Mouse (Mus musculus): ENCODE results near the gene Inpp4b. TPM values are rescaled to one million over a fixed set of nuclear protein-coding genes. Genes with fewer than 3 reads are reported as not detected.

Inpp4b gene
- polyA plus RNA-seq, 1 experiment from 2014 or later, result 10.2 TPM

- Histone ChIP-seq H3K36me3 (no peaks in the 10 kb centered on the region), H3K4me1 (replicated peaks) (peaks cover 18% of the 10 kb centered on the region), H3K27me3 (replicated peaks) (no peaks in the 10 kb centered on the region), H3K4me3 (no peak overlapping the region), H3K9ac (no peak overlapping the region), H3K27ac (ENCODE audit: poor library complexity, severe bottlenecking) (no peak overlapping the region), H3K4me2 (no peak overlapping the region), H3K9me3 (replicated peaks) (no peaks in the 10 kb centered on the region)
- WGBS, result 71% methylated on average over 2 of the region's 2 CpGs
- no peak for ATAC-seq (ENCODE audit: insufficient number of reproducible peaks, low FRiP score)
Measured at GRCm38 (mm10) chr8:81864318-81864717, 522.0 kb downstream of the Inpp4b start.

GRCm38 (mm10) chr8:81865664-81866063, 523.3 kb downstream of the Inpp4b start:
- Histone ChIP-seq H3K4me2 (no peak overlapping the region), H3K9me3 (replicated peaks) (no peaks in the 10 kb centered on the region), H3K4me1 (replicated peaks) (peaks cover 16% of the 10 kb centered on the region), H3K27ac (ENCODE audit: poor library complexity, severe bottlenecking) (peak overlapping the region; percentile 57), H3K36me3 (no peaks in the 10 kb centered on the region), H3K9ac (no peak overlapping the region), H3K27me3 (replicated peaks) (no peaks in the 10 kb centered on the region), H3K4me3 (no peak overlapping the region)
- ATAC-seq (ENCODE audit: insufficient number of reproducible peaks, low FRiP score), result 0 out of 2 replicates have a peak, but pooled peaks have one; percentile 25
- 46% methylated on average over 3 of the region's 3 CpGs for WGBS

GRCm38 (mm10) chr8:81867020-81867419, 524.7 kb downstream of the Inpp4b start:
- H3K4me2 ChIP-seq, result no peak overlapping the region
- H3K36me3 ChIP-seq, result no peaks in the 10 kb centered on the region
- no peak overlapping the region for H3K4me3 ChIP-seq
- WGBS, result 51% methylated on average over 3 of the region's 3 CpGs
- no peaks in the 10 kb centered on the region for H3K9me3 ChIP-seq (replicated peaks)
- H3K27ac ChIP-seq (ENCODE audit: poor library complexity, severe bottlenecking), result no peak overlapping the region
- no peak for ATAC-seq (ENCODE audit: insufficient number of reproducible peaks, low FRiP score)
- peaks cover 14% of the 10 kb centered on the region; the same call in 1 of the 2 replicates for H3K4me1 ChIP-seq (replicated peaks)
- no peaks in the 10 kb centered on the region for H3K27me3 ChIP-seq (replicated peaks)
- no peak overlapping the region for H3K9ac ChIP-seq

GRCm38 (mm10) chr8:81870466-81870865, 528.1 kb downstream of the Inpp4b start:
- no peaks in the 10 kb centered on the region for H3K9me3 ChIP-seq (replicated peaks)
- ATAC-seq (ENCODE audit: insufficient number of reproducible peaks, low FRiP score), result no peak
- H3K4me1 ChIP-seq (replicated peaks), result peaks cover 9% of the 10 kb centered on the region; the same call in 1 of the 2 replicates
- 86% methylated on average over 2 of the region's 2 CpGs for WGBS
- H3K4me2 ChIP-seq, result no peak overlapping the region
- no peaks in the 10 kb centered on the region for H3K36me3 ChIP-seq
- no peak overlapping the region for H3K4me3 ChIP-seq
- H3K27ac ChIP-seq (ENCODE audit: poor library complexity, severe bottlenecking), result no peak overlapping the region
- H3K9ac ChIP-seq, result no peak overlapping the region
- H3K27me3 ChIP-seq (replicated peaks), result no peaks in the 10 kb centered on the region

GRCm38 (mm10) chr8:81880071-81880470, 537.7 kb downstream of the Inpp4b start:
- H3K4me2 ChIP-seq, result no peak overlapping the region
- ATAC-seq (ENCODE audit: insufficient number of reproducible peaks, low FRiP score), result no peak
- no peak overlapping the region for H3K4me3 ChIP-seq
- 75% methylated on average over 3 of the region's 3 CpGs for WGBS
- no peaks in the 10 kb centered on the region for H3K4me1 ChIP-seq (replicated peaks)
- H3K9ac ChIP-seq, result no peak overlapping the region
- H3K27me3 ChIP-seq (replicated peaks), result no peaks in the 10 kb centered on the region
- no peak overlapping the region for H3K27ac ChIP-seq (ENCODE audit: poor library complexity, severe bottlenecking)
- no peaks in the 10 kb centered on the region for H3K9me3 ChIP-seq (replicated peaks)
- no peaks in the 10 kb centered on the region for H3K36me3 ChIP-seq

GRCm38 (mm10) chr8:81884195-81884594, 541.8 kb downstream of the Inpp4b start:
- H3K4me3 ChIP-seq, result no peak overlapping the region
- H3K27ac ChIP-seq (ENCODE audit: poor library complexity, severe bottlenecking), result no peak overlapping the region
- H3K9me3 ChIP-seq (replicated peaks), result no peaks in the 10 kb centered on the region
- 78% methylated on average over 5 of the region's 5 CpGs for WGBS
- no peaks in the 10 kb centered on the region for H3K36me3 ChIP-seq
- no peaks in the 10 kb centered on the region for H3K4me1 ChIP-seq (replicated peaks)
- ATAC-seq (ENCODE audit: insufficient number of reproducible peaks, low FRiP score), result no peak
- no peaks in the 10 kb centered on the region for H3K27me3 ChIP-seq (replicated peaks)
- no peak overlapping the region for H3K9ac ChIP-seq
- no peak overlapping the region for H3K4me2 ChIP-seq

- H3K4me2 ChIP-seq, result no peak overlapping the region
- H3K27me3 ChIP-seq (replicated peaks), result no peaks in the 10 kb centered on the region
- no peak overlapping the region for H3K9ac ChIP-seq
- no peak overlapping the region for H3K4me3 ChIP-seq
- no peak for ATAC-seq (ENCODE audit: insufficient number of reproducible peaks, low FRiP score)
- no peak overlapping the region for H3K27ac ChIP-seq (ENCODE audit: poor library complexity, severe bottlenecking)
- no peaks in the 10 kb centered on the region for H3K4me1 ChIP-seq (replicated peaks)
- H3K36me3 ChIP-seq, result peaks cover 17% of the 10 kb centered on the region
- H3K9me3 ChIP-seq (replicated peaks), result no peaks in the 10 kb centered on the region
Measured at GRCm38 (mm10) chr8:81888843-81889242, 546.5 kb downstream of the Inpp4b start.

GRCm38 (mm10) chr8:81893292-81893691, 550.9 kb downstream of the Inpp4b start:
- Histone ChIP-seq H3K36me3 (peaks cover 17% of the 10 kb centered on the region), H3K27ac (ENCODE audit: poor library complexity, severe bottlenecking) (no peak overlapping the region), H3K9me3 (replicated peaks) (no peaks in the 10 kb centered on the region), H3K4me2 (no peak overlapping the region), H3K27me3 (replicated peaks) (no peaks in the 10 kb centered on the region), H3K9ac (no peak overlapping the region), H3K4me1 (replicated peaks) (no peaks in the 10 kb centered on the region), H3K4me3 (no peak overlapping the region)
- ATAC-seq (ENCODE audit: insufficient number of reproducible peaks, low FRiP score), result no peak
- WGBS, result 86% methylated on average over 1 of the region's 1 CpGs

GRCm38 (mm10) chr8:81946812-81947211, 604.5 kb downstream of the Inpp4b start:
- Histone ChIP-seq H3K9ac (no peak overlapping the region), H3K27ac (ENCODE audit: poor library complexity, severe bottlenecking) (no peak overlapping the region), H3K4me1 (replicated peaks) (no peaks in the 10 kb centered on the region), H3K4me2 (no peak overlapping the region), H3K4me3 (no peak overlapping the region), H3K36me3 (no peaks in the 10 kb centered on the region), H3K9me3 (replicated peaks) (no peaks in the 10 kb centered on the region), H3K27me3 (replicated peaks) (no peaks in the 10 kb centered on the region)
- 83% methylated on average over 5 of the region's 5 CpGs for WGBS
- ATAC-seq (ENCODE audit: insufficient number of reproducible peaks, low FRiP score), result no peak

GRCm38 (mm10) chr8:81953101-81953500, 610.7 kb downstream of the Inpp4b start:
- 65% methylated on average over 2 of the region's 2 CpGs for WGBS
- Histone ChIP-seq H3K36me3 (no peaks in the 10 kb centered on the region), H3K4me2 (no peak overlapping the region), H3K4me1 (replicated peaks) (no peaks in the 10 kb centered on the region), H3K27ac (ENCODE audit: poor library complexity, severe bottlenecking) (no peak overlapping the region), H3K9ac (no peak overlapping the region), H3K27me3 (replicated peaks) (no peaks in the 10 kb centered on the region), H3K9me3 (replicated peaks) (no peaks in the 10 kb centered on the region), H3K4me3 (no peak overlapping the region)
- ATAC-seq (ENCODE audit: insufficient number of reproducible peaks, low FRiP score), result no peak

- no peak overlapping the region for H3K9ac ChIP-seq
- no peak overlapping the region for H3K4me2 ChIP-seq
- H3K27ac ChIP-seq (ENCODE audit: poor library complexity, severe bottlenecking), result no peak overlapping the region
- H3K4me1 ChIP-seq (replicated peaks), result no peaks in the 10 kb centered on the region
- WGBS, result 75% methylated on average over 8 of the region's 8 CpGs
- no peaks in the 10 kb centered on the region for H3K27me3 ChIP-seq (replicated peaks)
- ATAC-seq (ENCODE audit: insufficient number of reproducible peaks, low FRiP score), result no peak
- H3K9me3 ChIP-seq (replicated peaks), result no peaks in the 10 kb centered on the region
- H3K36me3 ChIP-seq, result no peaks in the 10 kb centered on the region
- H3K4me3 ChIP-seq, result no peak overlapping the region
Measured at GRCm38 (mm10) chr8:81985128-81985665, 642.8 kb downstream of the Inpp4b start.

- H3K36me3 ChIP-seq, result no peaks in the 10 kb centered on the region
- H3K27ac ChIP-seq (ENCODE audit: poor library complexity, severe bottlenecking), result no peak overlapping the region
- WGBS, result 76% methylated on average over 3 of the region's 3 CpGs
- H3K27me3 ChIP-seq (replicated peaks), result no peaks in the 10 kb centered on the region
- no peak overlapping the region for H3K4me3 ChIP-seq
- no peak overlapping the region for H3K4me2 ChIP-seq
- no peak overlapping the region for H3K9ac ChIP-seq
- no peak for ATAC-seq (ENCODE audit: insufficient number of reproducible peaks, low FRiP score)
- H3K4me1 ChIP-seq (replicated peaks), result no peaks in the 10 kb centered on the region
- no peaks in the 10 kb centered on the region for H3K9me3 ChIP-seq (replicated peaks)
Measured at GRCm38 (mm10) chr8:81992966-81993365, 650.6 kb downstream of the Inpp4b start.
